Mouse (Mus musculus) left cerebral cortex, postnatal 4 days (tissue): Measurements from ENCODE around the gene Ccdc74a. TPM values are rescaled to one million over a fixed set of nuclear protein-coding genes. Genes with fewer than 3 reads are reported as not detected.
"Not testable (repeated sequence)": the region's sequence is repeated elsewhere in the genome, so short reads cannot be mapped to it uniquely, and the experiment has no call there.

ENCODE experiments used
- DNase-seq: peaks from one replicate; pipeline ENCODE4 v3.0.0-alpha.2; 2022
- intact Hi-C: fragments of 180-260 bp; cut with DNase I; formaldehyde crosslinking; loops from one replicate; pipeline ENCODE4 v1.15.1; 2025
- total RNA-seq, 2 experiments: library from RNA; stranded (reverse); gene quantifications; 2 replicates each; pipeline ENCODE4 v1.2.3; 2021

Gene Ccdc74a
- total RNA-seq: 10 to 100 TPM; 17.5 to 20.9 TPM

DNA sequence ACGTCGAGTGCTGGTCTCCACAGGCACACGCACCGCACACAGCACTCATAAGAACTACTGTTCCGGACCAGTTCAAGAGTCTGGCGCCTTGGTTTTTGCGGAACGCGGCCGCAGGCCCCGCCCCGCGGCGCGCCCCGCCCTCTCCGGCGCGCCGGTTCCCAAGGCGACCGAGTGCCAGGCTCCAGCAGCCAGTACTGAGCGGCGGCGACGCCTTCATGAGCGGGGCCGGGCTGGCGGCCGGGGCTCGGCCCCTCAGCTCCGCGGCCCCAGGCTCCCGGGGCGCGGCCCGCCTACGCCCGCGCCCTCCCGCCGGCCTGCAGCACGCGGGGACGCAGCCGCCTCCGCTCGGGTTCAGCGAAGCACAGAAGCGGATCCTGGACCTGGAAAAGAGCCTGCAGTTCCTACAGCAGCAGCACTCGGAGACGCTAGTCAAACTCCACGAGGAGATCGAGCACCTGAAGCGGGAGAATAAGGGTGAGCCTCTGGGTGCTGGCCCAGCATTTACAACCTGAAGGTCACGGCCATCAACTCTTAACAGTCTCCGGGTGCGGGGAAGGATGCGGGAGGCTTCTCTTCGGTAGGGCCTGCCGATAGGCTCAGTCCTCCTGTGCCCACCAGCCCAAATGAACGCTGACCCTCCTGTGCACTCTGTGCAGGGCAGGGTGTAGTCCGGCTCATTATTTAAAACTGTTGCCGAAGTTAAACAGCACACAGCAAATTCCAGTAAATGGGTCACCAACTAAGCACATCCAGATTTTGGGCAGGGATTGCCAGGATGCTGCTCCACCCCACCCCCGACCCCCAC is at the start of gene Ccdc74a:
Gene Ccdc74a (plus strand): TSS at position 161 of the 805 bp plus-strand sequence.
- DNase-seq: peak; percentile 79
- intact Hi-C loops: no loop called here

DNA sequence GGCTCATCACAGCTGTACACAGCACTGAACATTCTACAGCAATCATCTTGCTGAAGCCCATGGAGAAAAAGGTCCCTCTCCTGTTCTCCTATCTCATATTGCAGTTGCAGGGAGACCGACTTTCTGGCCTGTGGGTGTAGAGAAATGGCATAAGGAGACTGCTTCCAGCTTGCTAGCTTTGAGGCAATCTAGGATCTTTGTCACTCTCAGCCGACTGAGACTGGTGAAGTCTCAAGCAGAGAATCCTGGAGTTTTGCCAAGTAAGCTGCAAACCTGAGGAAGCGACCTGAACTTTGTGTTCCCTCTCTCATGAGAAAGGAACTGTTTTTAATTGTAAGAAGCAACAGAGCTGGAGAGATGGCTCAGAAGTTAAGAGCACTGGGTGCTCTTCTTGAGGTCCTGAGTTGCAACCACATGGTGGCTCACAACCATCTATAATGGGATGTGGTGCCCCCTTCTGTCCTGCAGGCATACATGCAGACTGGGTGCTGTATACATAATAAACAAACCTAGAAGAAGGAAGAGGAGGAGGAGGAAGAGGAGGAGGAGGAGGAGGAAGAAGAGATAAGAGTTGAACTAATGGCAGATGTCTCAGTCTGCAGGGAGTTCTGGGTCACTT is 45.2 kb upstream of the Ccdc74a start:
- no peak for DNase-seq
- intact Hi-C loops: no loop called here

DNA sequence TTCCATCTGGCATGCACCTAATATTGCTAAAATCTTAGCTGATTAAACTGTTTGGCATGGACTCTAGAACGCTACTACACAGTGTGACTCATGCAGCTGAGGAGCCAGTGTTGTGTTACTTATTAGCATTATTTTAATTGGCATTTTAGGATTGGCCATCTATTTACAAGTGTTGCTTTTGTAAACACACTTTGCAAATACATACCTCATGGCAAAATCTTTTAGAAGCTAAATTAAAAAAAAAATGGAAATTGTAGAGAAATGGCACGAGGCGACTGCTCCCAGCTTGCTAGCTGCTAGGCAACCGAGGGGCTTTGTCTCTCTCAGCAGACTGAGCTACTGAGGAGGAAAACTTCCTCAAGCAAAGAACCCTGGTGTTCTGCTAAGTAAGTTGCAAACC is 41.3 kb upstream of the Ccdc74a start:
- intact Hi-C loops: no loop called here
- no peak for DNase-seq

DNA sequence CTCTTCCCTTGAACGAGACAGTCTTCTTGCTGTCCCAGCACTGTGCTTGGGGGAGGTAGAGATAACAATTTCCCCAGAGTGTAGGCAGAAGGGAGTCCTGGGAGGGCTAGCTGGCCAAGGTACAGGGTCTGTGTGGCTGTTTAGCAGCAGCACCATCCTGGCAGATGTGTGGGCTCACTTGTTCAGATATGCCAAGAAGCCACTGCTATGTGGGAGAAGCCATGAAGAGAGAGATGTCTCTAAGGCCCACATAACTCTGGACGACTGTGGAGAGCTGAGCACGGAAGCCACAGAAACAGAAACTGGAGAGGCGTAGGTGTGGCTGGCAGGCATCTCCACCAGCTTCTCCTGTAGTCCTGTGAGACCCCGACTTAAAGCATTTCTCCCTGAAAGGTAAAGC is 40.6 kb upstream of the Ccdc74a start:
- intact Hi-C loops: no loop called here
- DNase-seq: no peak

DNA sequence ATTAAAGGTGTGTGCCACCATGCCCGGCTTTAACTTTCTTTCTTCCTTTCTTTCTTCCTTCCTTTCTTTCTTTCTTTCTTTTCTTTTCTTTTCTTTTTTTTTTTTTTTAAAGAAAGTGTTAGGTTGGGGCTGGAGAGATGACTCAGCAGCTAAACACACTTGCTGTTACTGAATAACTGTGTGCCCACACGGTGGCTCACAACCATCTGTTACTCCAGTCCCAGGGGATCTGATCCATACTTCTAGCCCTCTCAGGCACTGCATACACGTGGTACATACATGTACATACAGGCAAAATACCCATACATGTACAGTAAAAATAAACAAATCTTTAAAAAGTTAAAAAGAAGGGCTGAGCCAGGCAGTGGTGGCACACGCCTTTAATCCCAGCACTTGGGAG is 34.9 kb upstream of the Ccdc74a start:
- DNase-seq: no peak

DNA sequence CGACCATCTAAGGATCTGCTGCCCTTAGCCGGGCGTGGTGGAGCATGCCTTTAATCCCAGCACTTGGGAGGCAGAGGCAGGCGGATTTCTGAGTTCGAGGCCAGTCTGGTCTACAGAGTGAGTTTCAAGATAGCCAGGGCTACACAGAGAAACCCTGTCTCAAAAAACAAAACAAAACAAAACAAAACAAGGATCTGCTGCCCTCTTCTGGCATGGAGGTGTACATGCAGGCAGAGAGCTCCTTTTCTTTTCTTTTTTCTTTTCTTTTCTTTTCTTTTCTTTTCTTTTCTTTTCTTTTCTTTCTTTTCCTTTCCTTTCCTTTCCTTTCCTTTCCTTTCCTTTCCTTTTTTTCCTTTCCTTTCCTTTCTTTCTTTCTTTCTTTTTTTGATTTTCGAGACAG is 31.5 kb upstream of the Ccdc74a start:
- intact Hi-C loops: loop anchor here (5.0 kb wide), 1 partner anchor 57 kb away; no protein-coding TSS in a partner anchor
- DNase-seq: not testable (repeated sequence)

More for the DNA sequence above, 34.9 kb upstream of the Ccdc74a start:
- intact Hi-C loops: no loop called here

DNA sequence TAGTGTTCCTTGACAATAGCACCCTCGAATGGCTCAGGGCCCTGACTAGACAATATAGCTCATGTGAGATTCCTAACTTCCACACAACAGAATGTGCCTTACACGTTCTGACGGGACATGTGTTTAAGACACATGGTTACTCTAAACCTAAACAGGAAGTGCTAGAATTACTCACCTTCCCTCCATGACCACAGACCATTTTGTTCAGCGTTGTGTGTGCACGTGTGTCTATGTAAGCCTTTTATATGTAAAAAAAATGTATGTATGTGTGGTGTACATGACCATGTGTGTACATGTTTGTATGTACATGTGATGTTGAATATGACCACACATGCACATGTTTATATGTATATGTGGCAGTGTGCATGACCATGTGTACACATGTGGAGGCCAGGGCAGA is 30.1 kb upstream of the Ccdc74a start:
- intact Hi-C loops: loop anchor here (5.0 kb wide), 1 partner anchor 59 kb away; no protein-coding TSS in a partner anchor
- DNase-seq: no peak

DNA sequence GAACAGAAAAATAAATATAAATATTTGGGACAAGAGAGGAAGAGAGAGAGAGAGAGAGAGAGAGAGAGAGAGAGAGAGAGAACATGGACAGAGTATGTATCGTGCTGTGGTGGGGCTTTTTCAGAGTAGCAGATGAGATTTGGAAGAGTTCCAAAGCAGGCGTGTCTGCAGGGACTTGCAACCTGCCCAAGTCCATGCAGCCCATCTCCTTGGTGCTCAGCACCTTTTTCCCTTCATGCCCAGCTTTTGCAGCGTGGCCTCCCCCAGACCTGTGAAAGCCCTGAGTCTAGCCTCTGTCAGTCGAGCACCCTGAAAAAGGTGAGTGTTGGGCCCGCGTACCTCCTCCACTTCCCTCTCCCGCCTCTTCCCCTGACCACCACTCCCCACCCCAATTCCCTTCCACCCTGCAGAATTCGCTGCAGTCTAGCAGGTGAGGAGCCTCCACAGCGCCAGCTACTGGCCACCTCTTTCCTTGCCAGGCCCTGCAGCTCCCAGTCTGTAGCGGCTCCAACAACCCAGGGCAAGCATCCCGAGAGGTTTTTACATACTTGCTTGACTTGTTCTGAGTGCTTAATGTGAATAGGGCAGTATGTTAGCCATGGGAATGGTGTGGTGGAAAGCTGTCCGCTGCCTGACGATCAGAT is 28.2 kb upstream of the Ccdc74a start:
- peak; percentile 52 for DNase-seq
- intact Hi-C loops: loop anchor here (5.0 kb wide), 1 partner anchor 61 kb away; no protein-coding TSS in a partner anchor

DNA sequence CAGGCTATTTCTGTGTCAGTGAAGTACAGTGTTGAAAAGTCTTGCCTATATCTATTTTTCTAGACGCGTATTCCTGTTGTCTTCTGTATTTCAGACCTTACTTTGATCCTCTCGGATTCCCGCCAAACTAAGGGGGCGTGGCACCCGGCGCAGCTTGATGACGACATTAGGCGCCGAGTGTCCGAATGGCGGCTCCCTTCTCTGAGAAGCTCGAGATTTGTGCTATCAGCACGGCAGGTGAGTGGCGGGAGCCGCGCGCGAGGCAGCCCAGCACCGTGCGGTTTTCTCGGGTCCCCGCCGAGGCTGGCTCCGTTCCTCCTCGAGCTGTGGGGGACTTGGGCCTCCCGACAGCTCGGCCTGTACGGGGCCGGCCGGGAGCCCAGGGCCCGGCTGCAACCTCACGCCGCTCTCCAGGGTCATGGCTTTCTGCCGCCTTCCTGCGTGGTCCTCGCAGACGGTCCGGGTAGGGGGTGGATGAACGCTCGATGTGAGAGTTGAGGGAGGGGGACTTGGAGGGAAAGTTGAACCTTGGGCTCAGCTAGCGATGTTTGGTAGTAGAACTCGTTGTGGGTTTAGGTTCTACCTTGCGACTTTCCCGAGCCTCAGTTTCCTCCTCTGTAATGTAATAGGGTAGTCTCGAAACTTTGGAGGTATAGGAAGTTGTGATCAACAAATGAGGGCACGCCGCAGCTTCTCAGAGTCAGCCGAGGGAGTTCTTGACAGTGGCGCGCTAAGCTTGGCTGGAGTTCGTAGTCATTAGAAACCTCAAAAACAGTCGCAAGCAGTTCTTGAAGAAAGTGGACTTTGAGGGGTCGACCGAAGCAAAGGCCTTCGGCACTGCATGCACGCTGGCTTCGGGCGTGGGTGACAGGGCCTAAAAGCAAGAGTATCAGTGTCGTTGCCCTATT is 26.8 kb upstream of the Ccdc74a start, which contains the start of gene Smpd4:
Gene Smpd4 (plus strand): TSS at position 157 of the 908 bp plus-strand sequence.
- DNase-seq: peak; percentile 91
- intact Hi-C loops: loop anchor here (5.0 kb wide), 1 partner anchor 62 kb away; no protein-coding TSS in a partner anchor

DNA sequence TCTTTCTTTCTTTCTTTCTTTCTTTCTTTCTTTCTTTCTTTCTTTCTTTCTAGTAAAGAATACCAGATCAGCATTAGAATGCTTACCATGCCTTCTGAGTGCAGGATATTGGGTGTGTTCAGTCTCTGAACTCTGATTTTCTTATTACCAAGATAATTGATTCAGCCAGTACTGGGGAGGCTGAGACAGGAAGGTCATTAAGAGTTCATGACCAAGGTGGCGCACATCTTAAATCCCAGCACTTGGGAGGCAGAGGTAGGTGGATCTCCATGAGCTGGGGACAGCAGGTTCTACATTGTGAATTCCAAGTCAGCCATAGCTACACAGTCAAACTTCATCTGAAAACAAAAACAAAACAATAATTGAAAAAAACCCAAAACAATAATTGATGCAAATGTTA is 24.3 kb upstream of the Ccdc74a start:
- no peak for DNase-seq
- intact Hi-C loops: no loop called here

DNA sequence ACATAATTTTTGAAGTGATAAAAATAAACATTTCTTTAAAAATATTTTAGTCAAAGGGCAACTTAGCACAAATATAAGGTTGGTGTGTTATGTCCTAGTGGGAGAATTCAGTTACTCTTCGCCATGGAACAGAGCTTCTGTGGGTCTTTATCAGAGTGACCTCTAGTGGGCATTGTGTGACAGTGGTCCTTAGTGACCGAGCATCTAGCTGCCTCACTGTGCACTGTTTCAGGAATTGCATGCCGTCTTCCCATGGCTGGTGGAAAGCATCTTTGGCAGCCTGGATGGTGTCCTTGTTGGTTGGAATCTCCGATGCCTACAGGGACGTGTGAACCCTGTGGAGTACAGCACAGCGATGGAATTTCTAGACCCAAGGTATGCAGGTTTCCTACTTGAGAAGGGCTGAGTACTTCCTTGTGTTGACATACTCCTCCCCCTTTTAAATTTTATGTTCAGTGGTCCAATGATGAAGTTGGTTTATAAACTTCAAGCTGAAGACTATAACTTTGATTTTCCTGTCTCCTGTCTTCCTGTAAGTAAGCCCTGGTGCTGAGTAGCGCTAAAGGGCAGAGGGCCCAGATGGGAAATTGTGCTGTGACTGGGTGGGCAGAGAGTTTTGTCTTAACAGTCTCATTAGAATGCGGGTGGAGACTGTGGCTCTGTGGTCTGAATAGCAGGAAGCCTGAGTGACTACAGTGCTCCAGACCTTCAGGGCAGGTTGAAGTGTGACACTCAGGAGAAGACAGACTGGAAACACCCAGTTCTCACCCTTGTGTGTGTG is 20.6 kb upstream of the Ccdc74a start:
- intact Hi-C loops: no loop called here
- DNase-seq: no peak

DNA sequence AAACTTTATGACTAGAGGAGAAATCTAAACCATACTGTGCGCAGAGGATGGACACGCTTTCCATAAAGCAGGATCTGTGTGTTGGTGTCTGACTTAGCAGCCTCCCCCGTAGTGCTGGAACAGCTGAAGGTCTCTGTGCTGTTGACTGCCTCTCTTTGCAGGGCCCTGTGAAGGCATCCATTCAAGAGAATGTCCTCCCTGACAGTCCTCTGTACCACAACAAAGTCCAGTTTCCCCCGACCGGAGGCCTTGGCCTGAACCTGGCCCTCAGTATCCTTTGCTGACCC is 20.1 kb upstream of the Ccdc74a start:
- no peak for DNase-seq
- intact Hi-C loops: no loop called here

DNA sequence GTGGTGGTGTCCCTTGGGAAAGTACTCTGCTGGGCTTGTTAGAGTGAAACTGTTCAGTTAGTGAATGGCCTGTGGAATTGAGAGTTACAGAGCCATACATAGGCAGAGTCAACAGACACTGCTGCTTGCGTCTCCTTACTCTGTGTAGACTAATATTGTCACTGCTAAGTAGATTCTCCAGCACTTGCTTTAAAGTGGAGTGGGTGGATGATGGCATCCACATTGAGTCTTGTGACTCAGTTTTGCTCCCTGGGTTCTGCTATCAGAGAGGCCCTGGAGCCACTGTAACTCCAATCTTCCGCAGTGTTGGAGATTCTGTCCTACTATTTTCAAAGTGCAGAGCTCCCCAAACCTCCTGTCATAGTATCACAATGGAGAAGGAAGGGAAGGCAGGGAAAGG is 13.7 kb upstream of the Ccdc74a start:
- intact Hi-C loops: no loop called here

DNA sequence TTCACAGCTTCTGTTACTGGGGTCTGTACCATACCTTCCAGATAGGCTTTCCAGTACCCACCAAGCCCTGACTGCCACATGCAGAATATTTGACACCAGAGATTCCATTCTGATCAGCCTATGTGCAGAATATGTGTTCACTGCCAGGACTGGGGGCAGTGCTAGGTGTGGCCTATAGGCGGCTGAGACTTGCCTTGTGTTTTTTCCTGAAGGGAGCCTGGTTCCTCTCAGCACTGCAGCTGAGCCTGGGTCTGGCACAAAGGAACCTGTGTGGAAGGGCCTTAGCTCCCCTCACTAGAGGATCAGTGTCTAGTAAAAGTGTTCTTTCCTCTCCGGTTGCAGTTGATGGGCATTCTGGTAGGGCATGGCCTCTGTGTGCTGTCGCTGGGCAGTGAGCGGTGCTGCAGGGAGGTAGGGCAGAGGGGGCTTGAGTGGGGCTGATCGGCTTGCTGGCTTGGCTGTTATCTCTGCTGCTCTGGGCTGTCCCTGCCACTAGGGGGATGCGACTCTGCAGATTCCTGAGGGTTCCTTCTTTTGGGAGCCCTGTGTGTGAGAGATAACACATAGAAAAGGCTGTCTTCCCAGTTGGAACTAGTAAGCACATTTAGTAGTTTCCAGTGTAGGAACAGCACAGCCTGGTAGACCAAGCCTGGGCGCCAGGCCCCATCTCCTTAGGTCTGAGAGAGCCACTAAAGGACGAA is 12.6 kb upstream of the Ccdc74a start:
- intact Hi-C loops: no loop called here
- DNase-seq: no peak

More for the DNA sequence above, 13.7 kb upstream of the Ccdc74a start:
- DNase-seq: no peak

DNA sequence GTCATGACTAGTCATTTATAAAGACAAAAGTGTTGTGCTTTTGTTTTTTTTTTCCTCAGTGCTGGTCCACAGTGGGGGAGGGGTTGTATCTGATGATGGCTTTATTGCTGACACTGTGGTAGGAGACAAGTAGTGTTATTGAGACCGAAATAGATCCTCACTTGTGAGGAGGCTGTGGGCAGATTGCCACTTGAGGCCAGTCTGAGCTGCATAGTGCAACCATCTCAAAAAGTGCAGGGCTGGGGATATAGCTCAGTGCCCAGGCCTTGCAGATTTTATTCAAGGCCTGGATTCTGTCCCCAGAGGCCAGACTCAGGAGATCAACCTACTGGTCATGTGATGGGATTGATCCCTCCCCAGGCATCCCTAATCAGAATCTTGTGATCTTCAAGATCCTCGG is 9.4 kb upstream of the Ccdc74a start:
- DNase-seq: no peak
- intact Hi-C loops: no loop called here

DNA sequence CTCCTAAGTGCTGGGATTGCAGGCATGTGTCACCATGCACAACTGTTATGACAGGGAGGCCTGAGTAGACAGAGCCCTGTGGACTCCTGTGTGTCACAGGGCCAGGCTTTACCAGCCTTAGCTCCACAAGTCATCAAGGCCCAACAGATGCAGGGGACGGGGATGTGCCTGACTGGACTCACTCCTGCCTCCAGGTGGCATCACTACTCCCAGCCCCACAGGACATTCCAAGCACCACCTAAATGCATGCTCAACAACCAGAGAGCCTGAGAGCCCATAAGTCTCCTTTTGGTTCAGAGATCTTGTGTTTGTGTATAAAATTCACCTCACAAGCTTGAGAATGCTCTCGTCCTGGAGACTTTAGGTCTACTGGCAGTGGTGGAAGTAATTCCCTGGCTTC is 8.7 kb upstream of the Ccdc74a start:
- intact Hi-C loops: no loop called here

DNA sequence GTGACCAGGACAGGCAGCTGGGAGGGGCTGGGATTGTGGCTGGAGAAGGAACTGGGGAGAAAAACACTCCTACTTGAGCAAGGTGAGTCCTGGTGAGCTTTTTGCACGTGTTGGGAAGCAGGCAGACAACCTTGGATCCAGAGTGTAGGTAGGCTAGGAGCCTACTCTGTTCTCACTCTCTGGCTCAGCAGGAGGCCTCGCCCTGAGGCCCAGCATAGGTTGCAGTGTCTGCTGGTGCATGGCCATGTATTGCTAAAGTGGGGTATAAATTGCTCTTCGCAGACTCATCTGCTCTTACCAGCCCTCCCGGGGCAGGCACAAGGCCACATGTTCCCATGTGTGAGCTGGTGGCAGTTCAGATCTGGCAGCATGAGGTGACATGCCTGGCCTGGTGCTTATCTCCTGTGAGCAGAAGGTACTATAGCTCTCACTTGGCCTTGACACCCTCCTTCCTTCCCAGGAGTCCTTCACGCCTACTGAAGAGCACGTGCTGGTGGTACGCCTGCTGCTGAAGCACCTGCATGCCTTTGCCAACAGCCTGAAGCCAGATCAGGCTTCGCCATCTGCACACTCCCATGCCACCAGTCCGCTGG is 8.1 kb upstream of the Ccdc74a start:
- intact Hi-C loops: no loop called here
- DNase-seq: no peak

More for the DNA sequence above, 8.7 kb upstream of the Ccdc74a start:
- no peak for DNase-seq

DNA sequence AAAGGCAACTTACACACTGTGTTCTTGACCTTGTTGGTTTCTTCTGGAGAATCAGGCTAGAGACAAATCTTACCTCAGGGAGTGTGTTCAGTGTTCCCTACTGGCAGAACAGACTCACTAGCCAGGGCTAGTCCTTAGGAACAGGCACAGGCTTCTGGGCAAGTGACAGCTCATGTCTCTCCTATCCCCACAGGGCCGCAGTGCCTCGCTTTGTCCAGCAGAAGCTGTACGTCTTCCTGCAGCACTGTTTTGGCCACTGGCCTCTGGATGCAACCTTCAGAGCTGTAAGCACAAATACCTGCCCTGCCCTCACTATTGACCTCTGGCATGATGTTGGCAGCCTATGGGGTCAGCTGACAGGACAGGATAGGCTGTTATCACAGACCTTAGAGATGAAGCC is 7.2 kb upstream of the Ccdc74a start:
- intact Hi-C loops: no loop called here
- no peak for DNase-seq

DNA sequence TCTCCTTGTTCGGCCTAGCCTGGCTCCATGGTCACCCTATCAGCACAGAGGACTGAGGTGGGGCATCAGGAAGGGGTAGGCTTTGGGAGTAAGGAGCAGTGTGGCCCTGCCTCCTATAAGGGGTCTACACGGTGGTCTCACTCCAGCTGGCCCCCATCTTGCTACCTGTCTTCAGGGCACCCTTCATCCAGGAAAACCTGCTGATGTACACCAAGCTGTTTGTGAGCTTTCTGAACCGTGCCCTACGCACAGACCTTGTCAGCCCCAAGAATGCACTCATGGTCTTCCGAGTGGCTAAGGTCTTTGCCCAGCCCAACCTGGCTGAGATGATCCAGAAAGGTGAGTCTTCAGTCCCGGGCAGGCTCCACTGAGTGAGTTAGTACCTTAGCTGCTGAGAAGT is 6.3 kb upstream of the Ccdc74a start:
- no peak for DNase-seq
- intact Hi-C loops: no loop called here
